Mouse (Mus musculus) cerebral cortex, adult 2 months (tissue): ENCODE results near the gene 1700023F06Rik.

Source experiments
- WGBS: fragments of 180-500 bp; shearing (Covaris S2); methylation state at CpG from one replicate; pipeline ENCODE4 v1.1.7; 2018; 5-methylcytosine and 5-hydroxymethylcytosine counted together

Gene 1700023F06Rik

GRCm38 (mm10) chr11:103164391-103164790 is 44.0 kb downstream of the 1700023F06Rik start:
- WGBS, result 41% methylated on average over 10 of the region's 10 CpGs

GRCm38 (mm10) chr11:103162132-103162531 is 46.2 kb downstream of the 1700023F06Rik start:
- 85% methylated on average over 5 of the region's 5 CpGs for WGBS

GRCm38 (mm10) chr11:103161449-103161848 is 46.9 kb downstream of the 1700023F06Rik start:
- WGBS, result 90% methylated on average over 7 of the region's 7 CpGs

- WGBS, result 94% methylated on average over 11 of the region's 11 CpGs
Observed at GRCm38 (mm10) chr11:103160738-103161137, 47.6 kb downstream of the 1700023F06Rik start.

DNA sequence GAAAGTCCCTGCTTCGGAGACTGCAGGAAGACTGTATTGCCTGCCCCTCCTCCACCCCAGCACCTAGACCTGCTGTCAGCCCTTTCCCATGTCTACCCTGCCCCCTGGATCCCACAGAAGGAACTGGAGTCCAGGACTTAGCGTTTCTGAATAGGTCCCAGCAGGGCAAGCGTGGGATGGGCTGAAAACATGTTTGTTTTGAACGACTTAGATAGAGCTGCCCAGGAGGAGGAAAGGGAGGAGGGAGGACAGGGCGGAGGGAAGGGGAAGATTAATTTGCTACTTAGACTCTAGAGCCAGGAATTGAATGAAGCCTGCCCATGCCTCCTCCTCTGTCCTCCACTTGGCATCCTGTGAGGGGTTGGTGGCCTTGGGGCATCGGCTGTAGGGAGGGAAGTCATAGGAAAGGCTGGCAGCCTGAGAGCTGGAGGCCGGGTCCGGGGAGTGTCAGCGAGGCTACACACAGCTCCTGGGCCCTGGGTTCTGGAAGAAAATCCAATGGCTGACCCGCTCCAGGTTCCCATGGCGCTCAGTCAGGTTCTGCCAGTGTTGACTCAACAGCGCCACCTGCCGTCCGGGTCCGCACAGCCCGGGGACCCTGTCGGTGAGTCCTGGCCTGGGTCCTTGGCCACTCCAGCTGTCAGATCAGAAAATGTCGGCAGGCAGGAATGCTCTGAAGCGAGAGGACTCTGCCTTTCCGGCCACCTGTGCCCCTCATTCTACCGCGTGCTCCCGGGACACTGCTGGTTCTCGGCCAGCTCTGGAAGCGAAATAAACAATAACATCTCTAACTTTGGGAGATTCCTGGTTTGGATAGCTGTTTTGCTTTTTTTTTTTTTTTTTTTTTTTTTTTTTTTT is 49.5 kb downstream of the 1700023F06Rik start:
- WGBS, result 5% methylated on average over 25 of the region's 25 CpGs

GRCm38 (mm10) chr11:103149771-103150170 is 58.6 kb downstream of the 1700023F06Rik start:
- 97% methylated on average over 4 of the region's 4 CpGs for WGBS
